Mouse (Mus musculus) C2C12 (cell line): Measurements from ENCODE around the gene Mtfp1.
A peak's percentile ranks its signal among the peaks of the same experiment; 100 is the strongest.

Experiments
- CEBPB ChIP-seq: IDR thresholded peaks from one replicate; pipeline ENCODE4 v1.6.1; 2011; ENCODE audit warnings: low read depth, mild to moderate bottlenecking, control low read depth, moderate library complexity
- CTCF ChIP-seq: IDR thresholded peaks from one replicate; pipeline ENCODE4 v1.5.1; 2011; ENCODE audit not compliant: control insufficient read depth, insufficient read depth, insufficient read length
- FOSL1 ChIP-seq: IDR thresholded peaks from one replicate; pipeline ENCODE4 v1.8.0; 2011; ENCODE audit warnings: mild to moderate bottlenecking, low read length; ENCODE audit not compliant: poor library complexity, insufficient read depth, severe bottlenecking
- MAX ChIP-seq: IDR thresholded peaks from one replicate; pipeline ENCODE4 v1.6.1; 2011; ENCODE audit warnings: mild to moderate bottlenecking, control low read depth
- MYOD1 ChIP-seq: IDR thresholded peaks from one replicate; pipeline ENCODE4 v1.6.1; 2011; ENCODE audit warnings: low read depth; ENCODE audit not compliant: control insufficient read depth, insufficient read length
- MYOG ChIP-seq: IDR thresholded peaks from one replicate; pipeline ENCODE4 v1.6.1; 2011; ENCODE audit not compliant: control insufficient read depth, insufficient read length; ENCODE audit errors: extremely low read depth

DNA sequence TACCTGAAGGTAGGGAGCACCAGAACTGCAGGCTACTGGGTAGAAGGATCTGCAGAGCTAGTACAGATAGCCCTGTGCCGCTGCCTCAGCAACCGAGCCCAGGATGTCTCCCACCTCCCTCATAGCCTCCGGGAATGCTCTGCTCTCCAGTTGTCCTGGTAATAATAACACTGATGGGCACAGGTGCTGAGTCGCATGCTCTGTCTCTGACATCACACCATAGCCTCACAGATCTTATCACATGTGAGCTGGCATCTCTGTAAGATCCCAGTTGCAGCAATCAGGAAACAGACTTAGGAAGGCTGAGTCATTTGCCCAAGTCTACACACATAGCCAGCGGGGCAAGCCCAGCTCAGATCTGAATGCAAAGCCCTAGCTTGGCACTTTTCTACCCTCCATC lies 6.6 kb upstream of the Mtfp1 start:
- TF ChIP-seq CTCF = no peak
- peak; percentile 99 for TF ChIP-seq MYOD1
- TF ChIP-seq MAX = no peak
- TF ChIP-seq MYOG = no peak
- no peak for TF ChIP-seq FOSL1
- TF ChIP-seq CEBPB = peak; percentile 40
